In the genomic region with DNA sequence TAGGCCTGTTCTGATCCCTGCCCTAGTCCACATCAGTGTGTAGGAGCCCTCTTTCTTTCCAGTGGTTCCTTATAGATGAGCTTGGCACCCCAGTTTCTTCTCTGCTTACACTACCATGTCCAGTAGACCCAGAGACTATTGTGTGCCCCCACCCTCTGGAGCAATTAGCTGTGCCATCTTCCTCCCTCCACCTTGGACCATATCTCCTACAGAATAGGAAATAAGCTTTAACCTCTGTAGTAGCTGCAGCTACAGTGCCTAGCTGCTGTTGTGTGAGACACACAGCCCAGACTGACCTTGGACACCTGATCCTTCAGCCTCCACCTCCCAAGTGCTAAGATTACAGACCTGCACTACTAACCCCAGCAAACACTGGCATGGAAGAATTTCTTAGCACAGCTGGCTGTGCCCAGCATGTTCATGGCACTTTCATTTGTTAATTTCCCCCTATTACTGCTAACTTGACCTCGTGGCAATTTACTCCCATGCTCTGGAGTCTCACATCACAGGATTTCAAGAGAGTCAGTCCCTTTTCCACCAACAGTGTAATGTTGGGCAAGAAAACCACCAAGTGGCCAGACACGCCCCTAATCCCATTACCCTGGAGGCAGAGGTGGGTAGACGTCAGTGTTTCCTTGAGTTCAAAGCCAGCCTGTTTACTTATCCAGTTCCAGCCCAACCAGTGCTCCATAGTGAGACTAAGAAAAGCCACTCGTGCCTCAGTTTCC, we compare ENCODE assay signal across 8 mouse cellular contexts. TPM values are rescaled to one million over a fixed set of nuclear protein-coding genes. Genes with fewer than 3 reads are reported as not detected.
DNase-seq lines count a peak whose midpoint lies in the region; ATAC-seq and TF ChIP-seq lines count a peak whose summit lies in the region.
"Had no signal": no experiment of that assay in that cellular context is flagged by ENCODE, and none has a peak within 500 bp of the region (broad histone marks: within the 10 kb centered on the region; RNA-seq: fewer than 3 reads in every experiment).

No protein-coding gene starts in this region.

- peaks cover 7% of the 10 kb centered on the region for H3K36me3 ChIP-seq in spleen, adult 2 months (ENCODE audit: control insufficient read depth, insufficient read depth, low read length)
- no peaks in the 10 kb centered on the region; the same call in 1 of the 2 replicates for H3K36me3 ChIP-seq in embryonic facial prominence, embryonic 10.5 days (replicated peaks)
- H3K36me3 ChIP-seq in liver, embryonic 14.5 days (replicated peaks; ENCODE audit: control insufficient read depth, insufficient read depth, low read depth), result no peaks in the 10 kb centered on the region
- H3K36me3 ChIP-seq in stomach, embryonic 16.5 days (ENCODE audit: control insufficient read depth, insufficient read depth, low read length), result peaks cover 7% of the 10 kb centered on the region; the same call in 1 of the 2 replicates
- H3K36me3 ChIP-seq in forebrain, embryonic 12.5 days (replicated peaks), result no peaks in the 10 kb centered on the region

- H3K4me3 ChIP-seq in spleen, adult 2 months (ENCODE audit: extremely low read depth, insufficient read depth, insufficient read length), result peak overlapping the region; percentile 74
- peak overlapping the region; percentile 68; the same call in 1 of the 2 replicates for H3K4me3 ChIP-seq in embryonic facial prominence, embryonic 10.5 days
- peak overlapping the region; percentile 57 to 73; a peak in 3 of 4 replicates for H3K4me3 ChIP-seq in liver, embryonic 14.5 days (ENCODE audit: insufficient read depth in 1 of 2, low read depth in 2 of 2, low read length in 2 of 2)
- H3K4me3 ChIP-seq in stomach, embryonic 16.5 days (replicated peaks; ENCODE audit: low read length), result peak overlapping the region; percentile 72
- H3K4me3 ChIP-seq in forebrain, embryonic 12.5 days (replicated peaks), result no peak overlapping the region

- H3K4me1 ChIP-seq in spleen, adult 2 months (ENCODE audit: control insufficient read depth, insufficient read depth, insufficient read length), result peaks cover 13% of the 10 kb centered on the region; the same call in 1 of the 2 replicates
- peaks cover 19% of the 10 kb centered on the region for H3K4me1 ChIP-seq in embryonic facial prominence, embryonic 10.5 days
- H3K4me1 ChIP-seq in liver, embryonic 14.5 days (replicated peaks; ENCODE audit: control insufficient read depth in 2 of 2, insufficient read depth in 2 of 2, low read length in 1 of 2), result peaks cover 0 to 15% of the 10 kb centered on the region in 2 experiments; a peak in 3 of 4 replicates
- no peaks in the 10 kb centered on the region for H3K4me1 ChIP-seq in stomach, embryonic 16.5 days (ENCODE audit: control insufficient read depth, insufficient read depth, low read length)
- peaks cover 9% of the 10 kb centered on the region for H3K4me1 ChIP-seq in forebrain, embryonic 12.5 days

- peaks cover 4% of the 10 kb centered on the region; the same call in 1 of the 2 replicates for H3K9me3 ChIP-seq in embryonic facial prominence, embryonic 10.5 days
- H3K9me3 ChIP-seq in liver, embryonic 14.5 days (ENCODE audit: control insufficient read depth, low read length), result no peaks in the 10 kb centered on the region
- no peaks in the 10 kb centered on the region for H3K9me3 ChIP-seq in stomach, embryonic 16.5 days (replicated peaks; ENCODE audit: control insufficient read depth, low read length)
- no peaks in the 10 kb centered on the region for H3K9me3 ChIP-seq in forebrain, embryonic 12.5 days

- no peak for TF ChIP-seq EP300 in liver, embryonic 14.5 days (IDR thresholded peaks at IDR 0.05; ENCODE audit: low read depth)

- 26% methylated on average over 4 of the region's 4 CpGs for WGBS in spleen, adult 2 months
- WGBS in embryonic facial prominence, embryonic 10.5 days, result 48% methylated on average over 4 of the region's 4 CpGs
- 50% methylated on average over 4 of the region's 4 CpGs for WGBS in liver, embryonic 14.5 days (ENCODE audit: insufficient replicate concordance)
- 62% methylated on average over 4 of the region's 4 CpGs for WGBS in stomach, embryonic 16.5 days
- WGBS in forebrain, embryonic 12.5 days, result 66% methylated on average over 4 of the region's 4 CpGs

- TF ChIP-seq CTCF in spleen, adult 2 months (IDR thresholded peaks at IDR 0.05; ENCODE audit: extremely low read depth, insufficient read depth, insufficient read length, insufficient replicate concordance), result no peak
- no peak for TF ChIP-seq CTCF in liver, embryonic 14.5 days (IDR thresholded peaks at IDR 0.05; ENCODE audit: low read depth)

- H3K27ac ChIP-seq in spleen, adult 2 months (ENCODE audit: insufficient read depth, low read length), result peak overlapping the region; percentile 92
- H3K27ac ChIP-seq in embryonic facial prominence, embryonic 10.5 days (replicated peaks), result no peak overlapping the region
- H3K27ac ChIP-seq in liver, embryonic 14.5 days, result no peak overlapping the region
- H3K27ac ChIP-seq in stomach, embryonic 16.5 days (ENCODE audit: low read length), result no peak overlapping the region
- no peak overlapping the region for H3K27ac ChIP-seq in forebrain, embryonic 12.5 days
- H3K27ac ChIP-seq: layer of hippocampus, adult 2 months had no signal

- H3K9ac ChIP-seq in liver, embryonic 14.5 days (replicated peaks), result no peak overlapping the region
- H3K9ac ChIP-seq in stomach, embryonic 16.5 days (ENCODE audit: low read length), result no peak overlapping the region
- H3K9ac ChIP-seq in forebrain, embryonic 12.5 days, result no peak overlapping the region

- TF ChIP-seq POLR2A in spleen, adult 2 months (IDR thresholded peaks at IDR 0.05; ENCODE audit: low read depth, low read length), result no peak

- peak in 1 of 2 experiments; percentile 17 for DNase-seq in spleen, adult 2 months (ENCODE audit: low read depth in 1 of 2, low spot score in 2 of 2)
- DNase-seq in spleen, postnatal 14 days (ENCODE audit: low spot score in 2 of 2), result no peak
- DNase-seq in embryonic facial prominence, embryonic 10.5 days (ENCODE audit: low spot score), result peak; percentile 11
- no peak for DNase-seq in liver, embryonic 14.5 days (ENCODE audit: low read depth in 3 of 3, low spot score in 3 of 3)
- no peak for DNase-seq in adrenal gland, postnatal 10 days

- H3K27me3 ChIP-seq in spleen, adult 2 months (ENCODE audit: control insufficient read depth, insufficient read depth, low read length), result no peaks in the 10 kb centered on the region
- H3K27me3 ChIP-seq in embryonic facial prominence, embryonic 10.5 days (replicated peaks; ENCODE audit: low read depth, poor library complexity, severe bottlenecking), result no peaks in the 10 kb centered on the region
- H3K27me3 ChIP-seq in liver, embryonic 14.5 days (ENCODE audit: control insufficient read depth, insufficient read depth, low read length), result no peaks in the 10 kb centered on the region
- H3K27me3 ChIP-seq in stomach, embryonic 16.5 days (ENCODE audit: control insufficient read depth, insufficient read depth, low read length), result no peaks in the 10 kb centered on the region
- no peaks in the 10 kb centered on the region for H3K27me3 ChIP-seq in forebrain, embryonic 12.5 days

- no peak for ATAC-seq in liver, embryonic 14.5 days (ENCODE audit: insufficient read depth)
- ATAC-seq in stomach, embryonic 16.5 days (ENCODE audit: insufficient read depth, low FRiP score), result no peak
- no peak; the same call in 1 of the 2 replicates for ATAC-seq in forebrain, embryonic 12.5 days (ENCODE audit: low FRiP score)

- peak overlapping the region; percentile 75 for H3K4me2 ChIP-seq in liver, embryonic 14.5 days (ENCODE audit: low read depth)
- peak overlapping the region; percentile 83 for H3K4me2 ChIP-seq in stomach, embryonic 16.5 days (ENCODE audit: low read depth, low read length)
- H3K4me2 ChIP-seq in forebrain, embryonic 12.5 days, result no peak overlapping the region

RNA-seq across cellular contexts. Expression of gene Birc3, which starts 1.5 kb away (rescaled TPM):
- 44.9 and 45.8 TPM in 2 replicates for polyA plus RNA-seq in spleen, adult 2 months (2012; rRNA removed)
- 4.5 and 4.6 TPM in 2 replicates for polyA plus RNA-seq in embryonic facial prominence, embryonic 10.5 days (2016; fragmentation: Nextera tagmentation; extraction: Ambion mirVana)
- 3.6 and 4.7 TPM in 2 replicates for polyA plus RNA-seq in liver, embryonic 14.5 days (2012; rRNA removed)
- polyA plus RNA-seq in liver, embryonic 14.5 days (2014; fragmentation: Nextera tagmentation; extraction: Ambion mirVana), result 4.7 and 6.1 TPM in 2 replicates
- 9.4 and 9.9 TPM in 2 replicates for polyA plus RNA-seq in stomach, embryonic 16.5 days (2015; fragmentation: Nextera tagmentation; extraction: Ambion mirVana)
- 1.9 and 3.7 TPM in 2 replicates for polyA plus RNA-seq in forebrain, embryonic 12.5 days (2016; fragmentation: Nextera tagmentation; extraction: Ambion mirVana)
- 10 to 100 TPM; 22.2 to 22.7 TPM for total RNA-seq in adrenal gland, postnatal 10 days (2021)

RNA-seq across cellular contexts. Expression of gene Birc2, which starts 34.6 kb away (rescaled TPM):
- polyA plus RNA-seq in spleen, adult 2 months (2012; rRNA removed), result 16.4 and 17.7 TPM in 2 replicates
- 30.3 and 35.9 TPM in 2 replicates for polyA plus RNA-seq in embryonic facial prominence, embryonic 10.5 days (2016; fragmentation: Nextera tagmentation; extraction: Ambion mirVana)
- polyA plus RNA-seq in liver, embryonic 14.5 days (2012; rRNA removed), result 7.0 and 9.4 TPM in 2 replicates
- polyA plus RNA-seq in liver, embryonic 14.5 days (2014; fragmentation: Nextera tagmentation; extraction: Ambion mirVana), result 13.1 and 14.1 TPM in 2 replicates
- polyA plus RNA-seq in stomach, embryonic 16.5 days (2015; fragmentation: Nextera tagmentation; extraction: Ambion mirVana), result 34.1 and 40.0 TPM in 2 replicates
- polyA plus RNA-seq in forebrain, embryonic 12.5 days (2016; fragmentation: Nextera tagmentation; extraction: Ambion mirVana), result 45.7 and 48.9 TPM in 2 replicates
- total RNA-seq in adrenal gland, postnatal 10 days (2021), result 10 to 100 TPM; 39.4 to 46.3 TPM
